Mouse (Mus musculus) spleen, adult 18-20 months (tissue): Measurements from ENCODE around the gene Rab42.

Source experiments
- DNase-seq, 2 experiments: peaks; one replicate each; pipeline ENCODE4 v3.0.0; 2022; ENCODE audit warnings: mixed read lengths in 2 of 2

The Rab42 gene

DNA sequence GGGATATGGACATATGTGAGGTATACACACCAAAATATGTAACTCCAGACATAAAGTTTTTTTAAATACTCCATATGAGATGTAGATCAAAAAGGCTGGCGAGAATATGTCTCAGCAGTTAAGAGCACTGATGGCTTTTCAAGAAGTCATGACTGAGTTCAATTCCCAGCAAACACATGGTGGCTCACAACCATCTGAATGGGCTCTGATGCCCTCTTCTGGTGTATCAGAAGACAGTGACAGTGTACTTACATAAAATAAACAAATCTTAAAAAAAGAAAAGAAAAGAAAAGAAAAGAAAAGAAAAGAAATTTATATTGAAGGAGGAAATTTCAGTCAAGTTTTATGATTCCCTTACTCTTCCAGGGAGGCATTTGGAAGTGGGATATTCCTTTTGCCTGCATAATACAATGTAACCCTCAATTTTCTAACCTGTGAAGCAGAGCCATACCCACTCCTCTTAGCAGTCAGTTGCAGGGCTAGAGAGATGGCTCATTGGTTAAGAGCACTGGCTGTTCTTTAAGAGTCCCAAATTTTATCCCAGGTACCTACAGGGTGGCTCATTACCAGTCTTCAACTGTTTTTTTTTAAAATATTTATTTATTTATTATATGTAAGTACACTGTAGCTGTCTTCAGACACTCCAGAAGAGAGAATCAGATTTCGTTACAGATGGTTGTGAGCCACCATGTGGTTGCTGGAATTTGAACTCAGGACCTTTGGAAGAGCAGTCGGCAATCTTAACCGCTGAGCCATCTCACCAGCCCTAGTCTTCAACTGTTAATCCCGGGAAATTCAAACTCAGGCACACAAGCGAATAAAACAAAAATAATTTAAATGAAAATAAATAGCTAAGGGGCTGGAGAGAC, 34.1 kb downstream of the Rab42 start:
- no peak for DNase-seq

DNA sequence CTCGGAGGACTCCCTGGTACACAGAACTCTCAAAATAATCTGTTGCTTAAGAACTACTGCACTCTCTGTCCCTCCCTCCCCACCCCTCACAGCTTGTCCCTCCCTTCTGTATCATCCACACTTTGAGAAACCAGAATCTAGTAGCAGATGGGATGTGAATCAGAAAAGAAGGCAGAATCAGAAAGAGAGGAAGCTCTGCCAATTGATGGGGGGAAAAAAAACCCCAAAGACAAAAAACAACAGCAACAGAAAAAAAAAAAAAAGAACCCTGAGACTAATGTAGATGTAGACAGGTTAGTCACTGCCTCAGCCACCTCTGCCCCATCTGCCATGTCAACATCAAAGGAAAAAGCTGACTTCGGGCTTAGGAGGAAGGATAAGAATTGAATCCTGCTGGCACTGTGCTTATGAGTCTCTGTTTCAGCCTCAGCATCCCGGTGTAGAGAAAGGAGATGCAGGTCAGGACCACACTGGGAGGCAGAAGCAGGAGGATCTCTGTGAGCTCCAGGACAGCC, 36.3 kb downstream of the Rab42 start:
- DNase-seq = no peak

DNA sequence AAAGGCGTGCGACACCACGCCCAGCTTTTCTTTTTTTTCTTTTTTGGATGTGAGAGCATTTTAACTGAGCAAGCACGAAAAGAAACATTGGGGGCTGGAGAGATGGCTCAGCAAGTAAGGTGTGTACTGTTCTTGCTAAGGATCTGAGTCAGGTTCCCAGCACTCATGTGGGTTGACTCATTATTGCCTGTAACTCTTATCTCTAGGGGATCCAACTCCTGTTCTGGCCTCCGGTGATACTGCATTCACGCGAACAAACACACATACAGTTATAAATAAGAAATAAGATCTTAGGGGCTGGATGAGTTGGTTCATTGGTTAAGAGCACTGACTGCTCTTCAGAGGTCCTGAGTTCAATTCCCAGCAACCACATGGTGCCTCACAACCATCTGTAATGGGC, 39.9 kb downstream of the Rab42 start:
- no peak for DNase-seq

DNA sequence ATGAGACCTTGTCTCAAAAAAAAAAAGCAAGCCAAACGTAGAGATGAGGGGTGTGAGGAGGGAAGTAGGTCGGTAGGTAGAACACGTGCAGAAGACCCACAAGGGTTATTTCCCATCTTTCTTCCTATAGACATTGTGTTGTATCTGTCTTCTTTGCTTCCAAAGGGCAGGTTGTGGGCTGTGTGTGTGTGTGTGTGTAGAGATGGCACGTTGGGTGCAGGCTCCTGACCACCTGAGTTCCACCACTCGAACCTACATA, 40.9 kb downstream of the Rab42 start:
- DNase-seq = no peak

DNA sequence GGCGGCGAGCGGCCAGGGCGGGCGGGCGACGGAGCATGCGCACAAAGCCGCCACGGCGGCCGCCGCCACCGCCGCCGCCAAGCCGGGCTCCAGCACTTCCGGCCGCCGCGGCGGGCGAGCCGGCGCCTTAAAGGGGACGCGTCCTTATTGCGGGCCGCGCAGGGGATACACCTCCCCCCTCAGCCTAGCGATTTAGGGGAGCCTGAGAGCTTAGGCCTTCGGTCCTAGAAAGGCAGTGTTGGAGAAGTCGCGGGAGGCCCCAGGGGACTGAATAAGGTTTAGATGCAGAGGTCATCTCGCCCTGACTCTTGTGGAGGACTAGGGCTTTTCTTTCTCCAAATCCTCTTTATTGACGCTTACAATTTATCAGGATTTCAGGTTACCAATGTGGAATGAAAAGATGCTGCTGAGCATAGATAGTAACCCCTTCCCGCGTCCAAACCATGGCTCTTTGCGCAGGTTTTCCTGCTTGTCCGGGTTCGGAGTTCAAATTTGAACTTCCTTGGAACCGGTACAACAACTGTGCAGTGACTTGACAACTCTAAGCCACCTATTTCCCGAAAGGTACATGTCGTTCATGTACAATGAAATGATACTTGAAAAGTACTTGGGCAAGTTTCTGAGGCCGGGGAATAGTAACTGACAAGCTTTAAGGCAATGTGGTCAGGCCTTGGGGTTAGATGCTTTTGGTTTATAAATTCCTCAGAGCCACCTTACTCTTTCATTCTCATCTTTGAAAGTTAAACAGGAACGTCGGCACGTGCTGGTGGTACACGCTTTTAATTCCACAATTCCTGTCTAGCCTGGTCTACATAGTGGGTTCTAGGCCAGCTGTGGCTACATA, 41.4 kb downstream of the Rab42 start, which contains the start of gene Gmeb1:
TSS of gene Gmeb1 (minus strand) at position 89 of the 844 bp plus-strand sequence.
- peak; percentile 68 to 75 for DNase-seq

DNA sequence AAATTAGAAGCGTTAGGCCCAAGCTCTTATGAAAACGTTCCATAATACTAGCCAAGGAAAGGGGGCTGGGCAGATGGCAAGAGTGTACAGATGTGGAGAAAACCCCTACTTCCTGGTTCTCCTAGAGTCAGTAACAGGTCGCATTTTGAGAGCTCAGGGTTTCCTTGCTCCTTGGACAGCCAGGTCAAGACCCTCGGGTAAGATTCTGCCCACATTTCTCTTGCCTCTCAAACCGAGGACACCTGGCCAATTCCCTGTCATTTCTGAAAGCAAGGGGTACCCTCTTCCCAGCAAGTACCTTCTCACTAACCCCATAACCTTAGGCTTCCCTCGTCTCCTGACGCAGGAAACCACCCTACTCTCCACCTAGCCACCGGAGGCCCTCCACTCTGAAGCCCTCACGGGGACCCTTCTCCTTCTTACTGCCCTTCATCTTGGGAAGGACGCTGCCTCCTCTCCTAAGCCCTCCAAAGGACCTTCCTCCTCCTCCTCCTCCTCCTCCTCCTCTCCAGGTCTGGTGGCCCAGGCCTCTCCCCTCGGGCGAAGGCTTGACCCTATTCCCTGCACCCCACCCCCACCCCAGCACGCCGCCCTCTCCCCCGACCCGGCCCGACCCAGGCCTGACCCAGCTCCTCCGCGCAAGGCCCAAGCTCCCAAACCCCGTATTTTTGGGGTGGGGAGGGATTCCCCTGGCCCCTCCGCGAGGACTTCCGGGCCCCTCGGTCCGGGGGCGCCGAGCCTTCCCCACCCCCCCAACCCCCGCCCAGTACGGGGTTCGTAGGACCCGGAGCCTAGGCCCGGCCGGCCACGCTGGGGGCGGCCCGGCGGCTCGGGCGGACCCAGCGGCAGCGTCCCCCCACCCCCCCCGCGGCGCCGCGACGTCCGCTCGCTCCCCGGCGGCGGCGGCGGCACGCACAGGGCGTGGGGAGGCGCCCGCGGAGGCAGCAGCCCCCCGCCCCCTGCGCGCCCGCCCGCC, 42.5 kb downstream of the Rab42 start:
- peak; percentile 43 to 46 for DNase-seq

DNA sequence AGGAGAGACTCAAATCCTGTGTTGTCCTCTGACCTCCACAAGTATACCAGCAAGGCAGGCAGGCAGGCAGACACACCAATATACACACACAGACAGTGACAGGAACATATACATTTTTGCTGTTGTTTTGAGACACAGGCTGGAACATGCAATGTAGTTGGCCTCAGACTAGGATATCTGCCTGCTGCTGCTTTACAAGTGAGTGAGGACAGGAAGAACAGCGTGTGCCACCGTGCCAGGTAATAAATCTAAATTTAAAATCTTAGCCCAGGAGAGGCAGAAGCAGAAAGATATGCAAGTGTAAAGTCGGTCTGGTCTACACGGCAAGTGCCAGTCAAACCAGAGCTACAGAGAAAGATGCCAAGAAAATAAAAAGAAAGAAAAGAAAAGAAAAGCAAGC, 43.9 kb downstream of the Rab42 start:
- DNase-seq = no peak

DNA sequence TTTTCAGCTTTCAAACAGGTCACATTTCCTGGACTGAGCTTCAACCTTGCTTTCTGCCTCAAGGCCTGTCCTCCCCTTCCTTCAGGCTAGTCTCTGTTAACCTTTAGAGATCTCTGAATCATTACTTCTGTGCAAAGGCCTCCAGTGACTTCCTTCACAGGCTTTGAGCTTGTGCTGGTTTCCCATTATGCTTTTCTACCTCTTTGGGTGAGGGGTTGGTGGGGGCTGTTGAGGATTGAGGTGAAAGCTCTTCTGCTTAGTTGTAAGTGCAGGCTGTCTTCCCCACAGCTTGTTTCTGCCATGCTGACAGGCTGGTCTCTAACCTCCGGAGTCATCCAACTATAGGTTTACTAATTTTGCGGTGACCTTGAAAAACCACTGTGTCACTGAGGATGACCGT, 46.8 kb downstream of the Rab42 start:
- no peak for DNase-seq

DNA sequence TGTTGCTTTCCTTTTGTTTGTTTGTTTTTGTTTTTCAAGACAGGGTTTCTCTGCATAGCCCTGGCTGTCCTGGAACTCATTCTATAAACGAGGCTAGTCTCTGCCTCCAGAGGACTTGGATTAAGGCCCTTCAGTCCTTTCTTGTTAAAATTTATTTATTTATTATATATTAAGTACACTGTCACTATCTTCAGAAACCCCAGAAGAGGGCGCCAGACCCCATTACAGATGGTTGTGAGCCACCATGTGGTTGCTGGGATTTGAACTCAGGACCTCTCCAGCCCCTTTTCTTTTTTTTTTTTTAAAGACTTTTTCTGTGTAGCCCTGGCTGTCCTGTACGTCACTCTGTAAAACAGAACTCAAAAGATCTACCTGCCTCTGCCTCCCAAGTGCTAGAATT, 48.2 kb downstream of the Rab42 start:
- DNase-seq = no peak

DNA sequence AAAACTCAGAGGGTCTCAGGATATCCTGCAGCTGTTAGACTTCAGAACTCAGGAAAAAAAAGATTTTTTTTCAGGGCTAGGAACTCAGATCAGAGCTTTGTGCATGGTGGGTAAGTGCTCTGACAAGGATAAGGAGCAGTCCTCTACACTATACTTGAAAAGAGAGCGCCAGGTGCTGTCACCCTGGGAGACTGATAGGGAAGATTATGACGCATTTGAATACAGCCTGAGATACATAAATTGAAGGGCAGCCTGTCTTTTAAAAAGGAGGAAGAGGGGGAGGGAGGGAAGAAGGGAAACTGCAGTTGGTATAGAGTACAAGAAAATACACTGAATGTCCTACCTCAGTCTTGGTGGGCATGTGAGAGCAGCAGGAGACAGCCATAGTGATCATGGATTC, 49.6 kb downstream of the Rab42 start:
- no peak for DNase-seq

DNA sequence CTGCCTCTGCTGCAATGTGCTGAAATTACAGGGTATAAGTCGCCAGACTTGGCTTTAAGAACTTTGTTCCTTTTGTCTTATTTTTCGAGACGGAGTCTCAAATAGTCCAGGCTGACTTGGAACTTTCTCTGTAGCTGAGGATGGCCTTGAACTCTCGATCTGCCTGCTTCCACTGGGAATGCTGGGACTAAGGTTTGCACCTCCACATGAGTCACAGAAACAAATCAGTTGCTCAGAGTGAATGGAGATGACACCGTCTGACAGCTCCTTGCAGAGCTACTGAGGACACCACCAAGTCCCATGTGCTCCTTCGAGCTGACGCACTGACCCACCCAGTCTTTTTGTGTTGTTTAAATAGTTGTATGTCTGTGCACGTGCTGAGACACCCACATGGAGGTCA, 50.1 kb downstream of the Rab42 start:
- DNase-seq = no peak
